Mouse (Mus musculus) thymus, adult 2 months (tissue): ENCODE measurements around the gene Pigz. TPM values are rescaled to one million over a fixed set of nuclear protein-coding genes. Genes with fewer than 3 reads are reported as not detected.
A peak's percentile ranks its signal among the peaks of the same experiment; 100 is the strongest.

Experiments used
- DNase-seq: peaks from one replicate; pipeline ENCODE4 v3.0.0; 2021
- H3K27ac ChIP-seq: fragments of 200-500 bp; 2 replicates; pipeline ENCODE4 v1.5.1; 2012; ENCODE audit warnings: low read length, control low read depth; ENCODE audit not compliant: control insufficient read depth, insufficient read depth
- H3K27me3 ChIP-seq: fragments of 200-500 bp; 2 replicates; pipeline ENCODE4 v1.6.1; 2012; ENCODE audit warnings: mild to moderate bottlenecking, low read length, moderate library complexity, mixed read lengths; ENCODE audit not compliant: control insufficient read depth, insufficient read depth
- H3K36me3 ChIP-seq: fragments of 200-500 bp; 2 replicates; pipeline ENCODE4 v1.6.1; 2012; ENCODE audit warnings: mild to moderate bottlenecking, low read length, moderate library complexity; ENCODE audit not compliant: control insufficient read depth, insufficient read depth
- H3K4me1 ChIP-seq: fragments of 200-500 bp; replicated peaks from 2 replicates; pipeline ENCODE4 v1.6.1; 2012; ENCODE audit warnings: low read length; ENCODE audit not compliant: control insufficient read depth, insufficient read depth
- H3K4me3 ChIP-seq: fragments of 200-500 bp; 2 replicates; pipeline ENCODE4 v1.5.1; 2012; ENCODE audit warnings: mild to moderate bottlenecking, low read length, control low read depth, moderate library complexity; ENCODE audit not compliant: control insufficient read depth, insufficient read depth
- CTCF ChIP-seq: fragments of 200-500 bp; IDR thresholded peaks from 2 replicates; pipeline ENCODE4 v1.5.1; 2012; ENCODE audit warnings: mild to moderate bottlenecking, control low read depth, low read length, moderate library complexity, borderline replicate concordance; ENCODE audit not compliant: control insufficient read depth, poor library complexity, insufficient read depth; ENCODE audit errors: extremely low read depth
- POLR2A ChIP-seq: fragments of 200-500 bp; IDR thresholded peaks from 2 replicates; pipeline ENCODE4 v1.6.1; 2012; ENCODE audit warnings: mild to moderate bottlenecking, low read length, control low read depth, moderate library complexity; ENCODE audit not compliant: control insufficient read depth, poor library complexity, insufficient read depth; ENCODE audit errors: extremely low read depth
- WGBS: fragments of 180-500 bp; shearing (Covaris S2); methylation state at CpG from one replicate; pipeline ENCODE4 v1.1.7; 2018; 5-methylcytosine and 5-hydroxymethylcytosine counted together
- polyA plus RNA-seq: library from polyadenylated mRNA; depleted of rRNA; stranded (reverse); fragments of >200 nt; gene quantifications from 2 replicates; pipeline ENCODE4 v1.2.3, GENCODE M21; 2012

The Pigz gene
- polyA plus RNA-seq, 1 experiment = 8.2 TPM

- DNase-seq = peak; percentile 95
- H3K4me3 ChIP-seq = peak within 1 kb of the TSS; percentile 84
- H3K27me3 ChIP-seq = no peaks in the 10 kb centered on the region
- H3K4me1 ChIP-seq = peaks cover 15% of the 10 kb centered on the region
- no peaks in the 10 kb centered on the region for H3K36me3 ChIP-seq
- WGBS = 1% methylated on average over 55 of the region's 55 CpGs
- no peak within 1 kb of the TSS for H3K27ac ChIP-seq
- TF ChIP-seq POLR2A = peak; percentile 43; the same call in 1 of the 2 replicates
- TF ChIP-seq CTCF = peak; percentile 27; the same call in 1 of the 2 replicates
Observed at GRCm38 (mm10) chr16:31948345-31948774, 14.7 kb downstream of the Pigz start, which contains the start of the genes 0610012G03Rik and Ncbp2. 0610012G03Rik (minus strand) TSS chr16:31948494. Ncbp2 (plus strand) TSS chr16:31948513.

- 96% methylated on average over 7 of the region's 7 CpGs for WGBS
Observed at GRCm38 (mm10) chr16:31963224-31963623, 29.6 kb downstream of the Pigz start.

DNA sequence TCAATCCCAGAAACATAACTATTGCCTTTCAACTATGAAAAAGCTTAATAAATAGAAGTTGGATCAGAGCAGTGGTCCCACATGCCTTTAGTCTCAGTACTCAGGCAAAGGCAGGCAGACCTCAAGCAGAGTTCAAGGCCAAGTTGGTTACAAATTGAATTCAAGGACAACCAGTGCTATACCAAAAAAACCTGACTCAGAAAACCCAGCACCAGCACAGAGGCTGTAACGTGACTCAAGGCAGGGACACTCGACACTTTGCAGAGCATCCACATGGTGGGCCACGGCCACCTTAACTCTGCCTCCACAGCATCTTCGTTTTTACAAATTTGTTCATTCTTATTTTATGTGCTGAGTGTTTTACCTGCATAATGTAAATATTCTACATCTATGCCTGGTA, 41.6 kb downstream of the Pigz start:
- H3K4me3 ChIP-seq = no peak overlapping the region
- H3K4me1 ChIP-seq = no peaks in the 10 kb centered on the region
- peaks cover 32% of the 10 kb centered on the region for H3K36me3 ChIP-seq
- 97% methylated on average over 4 of the region's 4 CpGs for WGBS
- no peak overlapping the region for H3K27ac ChIP-seq
- H3K27me3 ChIP-seq = no peaks in the 10 kb centered on the region
- TF ChIP-seq POLR2A (no peak), CTCF (no peak)
- DNase-seq = no peak

More at GRCm38 (mm10) chr16:31963224-31963623, 29.6 kb downstream of the Pigz start:
- H3K27ac ChIP-seq = no peak overlapping the region
- no peaks in the 10 kb centered on the region for H3K27me3 ChIP-seq
- no peaks in the 10 kb centered on the region for H3K4me1 ChIP-seq
- TF ChIP-seq CTCF = no peak
- TF ChIP-seq POLR2A = no peak
- H3K4me3 ChIP-seq = no peak overlapping the region
- DNase-seq = no peak
- H3K36me3 ChIP-seq = peaks cover 22% of the 10 kb centered on the region

GRCm38 (mm10) chr16:31979501-31979900, 45.9 kb downstream of the Pigz start:
- no peaks in the 10 kb centered on the region for H3K27me3 ChIP-seq
- no peak for DNase-seq
- H3K27ac ChIP-seq = no peak overlapping the region
- H3K4me3 ChIP-seq = no peak overlapping the region
- TF ChIP-seq CTCF (no peak), POLR2A (no peak)
- H3K4me1 ChIP-seq = no peaks in the 10 kb centered on the region
- H3K36me3 ChIP-seq = peaks cover 32% of the 10 kb centered on the region
- WGBS = 94% methylated on average over 3 of the region's 3 CpGs

- Histone ChIP-seq H3K4me3 (no peak overlapping the region), H3K27me3 (no peaks in the 10 kb centered on the region), H3K4me1 (no peaks in the 10 kb centered on the region), H3K27ac (no peak overlapping the region), H3K36me3 (peaks cover 29% of the 10 kb centered on the region)
- WGBS = 93% methylated on average over 5 of the region's 5 CpGs
- DNase-seq = no peak
- TF ChIP-seq POLR2A (no peak), CTCF (no peak)
Observed at GRCm38 (mm10) chr16:31980946-31981345, 47.3 kb downstream of the Pigz start.

DNA sequence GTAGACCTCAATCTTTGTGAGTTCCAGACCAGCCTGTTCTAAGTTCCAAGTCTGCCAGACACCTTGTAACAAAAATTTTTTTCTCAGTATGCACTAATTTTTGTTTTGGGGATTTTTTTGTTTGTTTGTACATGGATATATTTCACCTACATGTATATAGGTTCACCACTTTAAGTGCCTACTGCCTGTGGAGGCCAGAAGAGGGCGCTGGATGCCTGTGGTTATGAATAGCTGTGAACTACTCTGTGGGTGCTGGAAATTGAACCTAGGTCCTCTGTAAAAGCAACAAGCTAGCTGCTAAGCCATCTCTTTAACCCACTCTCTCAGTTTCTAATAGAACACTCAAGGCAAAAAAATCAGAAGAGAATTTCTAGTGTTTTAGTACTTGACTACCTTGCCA, 58.4 kb downstream of the Pigz start:
- H3K27me3 ChIP-seq = no peaks in the 10 kb centered on the region
- H3K4me3 ChIP-seq = no peak overlapping the region
- H3K36me3 ChIP-seq = peaks cover 17% of the 10 kb centered on the region
- no peak overlapping the region for H3K27ac ChIP-seq
- no peak for DNase-seq
- no peak for TF ChIP-seq CTCF
- no peak for TF ChIP-seq POLR2A
- 93% methylated on average over 1 of the region's 1 CpGs for WGBS
- H3K4me1 ChIP-seq = no peaks in the 10 kb centered on the region

GRCm38 (mm10) chr16:31993195-31993594, 59.5 kb downstream of the Pigz start:
- DNase-seq = no peak
- H3K4me3 ChIP-seq = no peak overlapping the region
- H3K27ac ChIP-seq = no peak overlapping the region
- peaks cover 17% of the 10 kb centered on the region for H3K36me3 ChIP-seq
- 98% methylated on average over 4 of the region's 4 CpGs for WGBS
- H3K27me3 ChIP-seq = no peaks in the 10 kb centered on the region
- TF ChIP-seq POLR2A (no peak), CTCF (no peak)
- no peaks in the 10 kb centered on the region for H3K4me1 ChIP-seq
